Mouse (Mus musculus): ENCODE data around the gene Atp8b4.

DNA sequence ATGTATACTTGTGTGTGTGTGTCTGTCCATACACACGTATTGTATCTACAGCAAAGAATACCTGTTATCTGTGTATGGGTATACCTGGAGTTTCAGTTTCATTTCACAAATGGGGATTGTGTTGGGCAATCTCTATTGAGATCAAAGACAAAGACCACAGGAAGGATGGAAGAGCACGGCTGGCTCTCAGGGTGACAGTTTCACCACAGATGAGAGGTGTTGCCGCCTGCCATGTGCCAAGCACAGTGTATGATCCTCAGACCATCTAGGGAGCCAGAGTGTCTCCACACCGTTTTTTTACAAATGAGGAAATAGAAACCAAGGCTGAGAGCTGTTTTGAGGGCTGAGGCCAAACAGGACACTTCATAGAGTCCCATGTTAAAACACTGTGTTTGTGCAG lies 32.7 kb downstream of the Atp8b4 start:
- TF ChIP-seq POLR2A (IDR thresholded peaks at IDR 0.05; ENCODE audit: insufficient read depth, low read depth, low read length) (no peak), CTCF (IDR thresholded peaks at IDR 0.05; ENCODE audit: insufficient read depth, low read depth, low read length) (no peak)
